ENCODE assay signal across 19 mouse cellular contexts in genomic region chr15:88857361-88857760, GRCm38 (mm10).
"Had no signal": no experiment of that assay in that cellular context is flagged by ENCODE, and none has a peak within 500 bp of the region (broad histone marks: within the 10 kb centered on the region; RNA-seq: fewer than 3 reads in every experiment).

No protein-coding gene starts in this region.

- DNase-seq: kidney, postnatal 14 days; kidney, postnatal 4 days; layer of hippocampus, postnatal 36 days; lung, postnatal 10 days; retina, postnatal 1 day; right cerebral cortex, postnatal 25 days; spleen, adult 18-20 months; thymus, postnatal 25 days had no signal

- H3K4me3 ChIP-seq: left cerebral cortex, adult 2 months; lung, embryonic 15.5 days; megakaryocyte, embryonic 14.5 days; midbrain, embryonic 10.5 days; midbrain, embryonic 13.5 days; myocyte; neural tube, embryonic 13.5 days; stomach, embryonic 15.5 days had no signal

- ATAC-seq: midbrain, embryonic 13.5 days; midbrain, embryonic 16.5 days had no signal

- H3K27me3 ChIP-seq: lung, embryonic 15.5 days; midbrain, embryonic 13.5 days; neural tube, embryonic 13.5 days; stomach, embryonic 15.5 days had no signal

- H3K9me3 ChIP-seq: lung, embryonic 15.5 days; megakaryocyte, embryonic 14.5 days; midbrain, embryonic 10.5 days; midbrain, embryonic 13.5 days; neural tube, embryonic 13.5 days; stomach, embryonic 15.5 days had no signal

- H3K9ac ChIP-seq: liver, embryonic 14.5 days; lung, embryonic 15.5 days; midbrain, embryonic 13.5 days; neural tube, embryonic 13.5 days; stomach, embryonic 15.5 days had no signal

- H3K27ac ChIP-seq: left cerebral cortex, adult 2 months; liver, embryonic 14.5 days; lung, embryonic 15.5 days; midbrain, embryonic 10.5 days; midbrain, embryonic 13.5 days; neural tube, embryonic 13.5 days; stomach, embryonic 15.5 days had no signal

- H3K4me2 ChIP-seq: liver, embryonic 11.5 days; lung, embryonic 15.5 days; midbrain, embryonic 13.5 days; neural tube, embryonic 13.5 days; stomach, embryonic 15.5 days had no signal

- H3K36me3 ChIP-seq: lung, embryonic 15.5 days; midbrain, embryonic 10.5 days; midbrain, embryonic 13.5 days; neural tube, embryonic 13.5 days; stomach, embryonic 15.5 days had no signal
